Mouse (Mus musculus): ENCODE results near the gene Megf6. TPM values are rescaled to one million over a fixed set of nuclear protein-coding genes. Genes with fewer than 3 reads are reported as not detected.
A peak's percentile ranks its signal among the peaks of the same experiment; 100 is the strongest.

The Megf6 gene
- 10.8 and 14.2 TPM in 2 replicates for polyA plus RNA-seq (2015; fragmentation: Nextera tagmentation; extraction: Ambion mirVana)

- Histone ChIP-seq H3K4me1 (peaks cover 25% of the 10 kb centered on the region), H3K9ac (peak within 1 kb of the TSS; percentile 45), H3K27me3 (peaks cover 70% of the 10 kb centered on the region), H3K27ac (no peak within 1 kb of the TSS), H3K4me3 (replicated peaks) (peak within 1 kb of the TSS; percentile 56), H3K36me3 (no peaks in the 10 kb centered on the region), H3K9me3 (replicated peaks) (no peaks in the 10 kb centered on the region), H3K4me2 (peak within 1 kb of the TSS; percentile 85)
- ATAC-seq (replicated peaks; ENCODE audit: low FRiP score): peak; percentile 81
- WGBS: under 1% methylated on average over 61 of the region's 61 CpGs
Observed at GRCm38 (mm10) chr4:154170506-154171150, at the start of gene Megf6. Megf6 (plus strand) TSS chr4:154170730.

- no peaks in the 10 kb centered on the region for H3K9me3 ChIP-seq (replicated peaks)
Observed at GRCm38 (mm10) chr4:154121800-154122199, 48.7 kb upstream of the Megf6 start.

GRCm38 (mm10) chr4:154122374-154122773 is 48.2 kb upstream of the Megf6 start:
- no peak overlapping the region for H3K4me2 ChIP-seq
- no peaks in the 10 kb centered on the region for H3K4me1 ChIP-seq
- H3K9me3 ChIP-seq (replicated peaks): no peaks in the 10 kb centered on the region
- H3K4me3 ChIP-seq (replicated peaks): no peak overlapping the region
- peaks cover 43% of the 10 kb centered on the region; the same call in 1 of the 2 replicates for H3K27me3 ChIP-seq
- no peak overlapping the region for H3K27ac ChIP-seq
- ATAC-seq (replicated peaks; ENCODE audit: low FRiP score): no peak
- no peaks in the 10 kb centered on the region for H3K36me3 ChIP-seq
- H3K9ac ChIP-seq: no peak overlapping the region
- 68% methylated on average over 7 of the region's 7 CpGs for WGBS

More at GRCm38 (mm10) chr4:154121800-154122199, 48.7 kb upstream of the Megf6 start:
- ATAC-seq (replicated peaks; ENCODE audit: low FRiP score): no peak; the same call in 1 of the 2 replicates
- 84% methylated on average over 11 of the region's 11 CpGs for WGBS
- Histone ChIP-seq H3K27me3 (peaks cover 37% of the 10 kb centered on the region; the same call in 1 of the 2 replicates), H3K4me3 (replicated peaks) (no peak overlapping the region), H3K4me2 (no peak overlapping the region), H3K27ac (no peak overlapping the region), H3K4me1 (no peaks in the 10 kb centered on the region), H3K36me3 (no peaks in the 10 kb centered on the region), H3K9ac (no peak overlapping the region)

GRCm38 (mm10) chr4:154123553-154123952 is 47.0 kb upstream of the Megf6 start:
- ATAC-seq (replicated peaks; ENCODE audit: low FRiP score): no peak

GRCm38 (mm10) chr4:154125202-154125601 is 45.3 kb upstream of the Megf6 start:
- H3K9me3 ChIP-seq (replicated peaks): no peaks in the 10 kb centered on the region
- 68% methylated on average over 5 of the region's 5 CpGs for WGBS
- no peak for ATAC-seq (replicated peaks; ENCODE audit: low FRiP score)

More at GRCm38 (mm10) chr4:154123553-154123952, 47.0 kb upstream of the Megf6 start:
- Histone ChIP-seq H3K36me3 (no peaks in the 10 kb centered on the region), H3K27ac (no peak overlapping the region), H3K4me2 (no peak overlapping the region), H3K4me1 (no peaks in the 10 kb centered on the region), H3K27me3 (peaks cover 52% of the 10 kb centered on the region; the same call in 1 of the 2 replicates), H3K9ac (no peak overlapping the region), H3K9me3 (replicated peaks) (no peaks in the 10 kb centered on the region), H3K4me3 (replicated peaks) (no peak overlapping the region)
- 81% methylated on average over 6 of the region's 6 CpGs for WGBS

GRCm38 (mm10) chr4:154127273-154127672 is 43.3 kb upstream of the Megf6 start:
- no peaks in the 10 kb centered on the region for H3K36me3 ChIP-seq
- no peak overlapping the region for H3K4me3 ChIP-seq (replicated peaks)
- H3K4me1 ChIP-seq: no peaks in the 10 kb centered on the region
- no peaks in the 10 kb centered on the region for H3K9me3 ChIP-seq (replicated peaks)
- ATAC-seq (replicated peaks; ENCODE audit: low FRiP score): no peak
- no peak overlapping the region for H3K27ac ChIP-seq
- WGBS: 77% methylated on average over 3 of the region's 3 CpGs
- no peak overlapping the region for H3K4me2 ChIP-seq
- H3K27me3 ChIP-seq: peaks cover 71% of the 10 kb centered on the region
- no peak overlapping the region for H3K9ac ChIP-seq

More at GRCm38 (mm10) chr4:154125202-154125601, 45.3 kb upstream of the Megf6 start:
- H3K4me3 ChIP-seq (replicated peaks): no peak overlapping the region
- no peak overlapping the region for H3K4me2 ChIP-seq
- peaks cover 63% of the 10 kb centered on the region for H3K27me3 ChIP-seq
- H3K36me3 ChIP-seq: no peaks in the 10 kb centered on the region
- H3K4me1 ChIP-seq: no peaks in the 10 kb centered on the region
- H3K9ac ChIP-seq: no peak overlapping the region
- no peak overlapping the region for H3K27ac ChIP-seq

GRCm38 (mm10) chr4:154129950-154130349 is 40.6 kb upstream of the Megf6 start:
- Histone ChIP-seq H3K4me1 (0 out of 2 replicates have a peak, but pooled peaks cover 4% of the 10 kb centered on the region), H3K27me3 (peaks cover 68% of the 10 kb centered on the region), H3K4me2 (no peak overlapping the region), H3K9ac (no peak overlapping the region), H3K27ac (no peak overlapping the region), H3K4me3 (replicated peaks) (no peak overlapping the region), H3K9me3 (replicated peaks) (no peaks in the 10 kb centered on the region), H3K36me3 (no peaks in the 10 kb centered on the region)
- no peak for ATAC-seq (replicated peaks; ENCODE audit: low FRiP score)

- Histone ChIP-seq H3K9ac (no peak overlapping the region), H3K4me1 (0 out of 2 replicates have a peak, but pooled peaks cover 4% of the 10 kb centered on the region), H3K36me3 (no peaks in the 10 kb centered on the region), H3K4me2 (no peak overlapping the region), H3K27me3 (peaks cover 76% of the 10 kb centered on the region), H3K4me3 (replicated peaks) (no peak overlapping the region), H3K9me3 (replicated peaks) (no peaks in the 10 kb centered on the region), H3K27ac (no peak overlapping the region)
- no peak for ATAC-seq (replicated peaks; ENCODE audit: low FRiP score)
- 79% methylated on average over 4 of the region's 4 CpGs for WGBS
Observed at GRCm38 (mm10) chr4:154131894-154132293, 38.6 kb upstream of the Megf6 start.

GRCm38 (mm10) chr4:154134803-154135202 is 35.7 kb upstream of the Megf6 start:
- Histone ChIP-seq H3K9ac (no peak overlapping the region), H3K9me3 (replicated peaks) (no peaks in the 10 kb centered on the region), H3K27me3 (peaks cover 84% of the 10 kb centered on the region), H3K4me2 (no peak overlapping the region), H3K36me3 (no peaks in the 10 kb centered on the region), H3K4me1 (peaks cover 13% of the 10 kb centered on the region), H3K4me3 (replicated peaks) (no peak overlapping the region), H3K27ac (no peak overlapping the region)
- ATAC-seq (replicated peaks; ENCODE audit: low FRiP score): no peak
- WGBS: 50% methylated on average over 4 of the region's 4 CpGs

GRCm38 (mm10) chr4:154137139-154137538 is 33.4 kb upstream of the Megf6 start:
- no peaks in the 10 kb centered on the region for H3K9me3 ChIP-seq (replicated peaks)
- no peak overlapping the region for H3K9ac ChIP-seq
- no peak overlapping the region for H3K4me3 ChIP-seq (replicated peaks)
- 63% methylated on average over 5 of the region's 5 CpGs for WGBS
- H3K27me3 ChIP-seq: peaks cover 87% of the 10 kb centered on the region
- H3K27ac ChIP-seq: no peak overlapping the region
- H3K4me1 ChIP-seq: peaks cover 33% of the 10 kb centered on the region
- H3K4me2 ChIP-seq: no peak overlapping the region
- ATAC-seq (replicated peaks; ENCODE audit: low FRiP score): no peak
- H3K36me3 ChIP-seq: no peaks in the 10 kb centered on the region

GRCm38 (mm10) chr4:154139671-154140181 is 30.8 kb upstream of the Megf6 start:
- peaks cover 71% of the 10 kb centered on the region for H3K27me3 ChIP-seq
- ATAC-seq (replicated peaks; ENCODE audit: low FRiP score): peak; percentile 68

GRCm38 (mm10) chr4:154140182-154140212 is 30.5 kb upstream of the Megf6 start, which contains the start of gene Trp73:
Trp73 (minus strand) TSS chr4:154140208.
- Histone ChIP-seq H3K36me3 (no peaks in the 10 kb centered on the region), H3K27ac (no peak within 1 kb of the TSS), H3K4me1 (peaks cover 42% of the 10 kb centered on the region), H3K4me3 (replicated peaks) (peak within 1 kb of the TSS; percentile 74), H3K4me2 (peak within 1 kb of the TSS; percentile 92), H3K27me3 (peaks cover 69% of the 10 kb centered on the region), H3K9ac (peak within 1 kb of the TSS; percentile 41), H3K9me3 (replicated peaks) (no peaks in the 10 kb centered on the region)
- 0% methylated on average over 1 of the region's 4 CpGs for WGBS
- ATAC-seq (replicated peaks; ENCODE audit: low FRiP score): no peak

More at GRCm38 (mm10) chr4:154139671-154140181, 30.8 kb upstream of the Megf6 start:
- H3K4me3 ChIP-seq (replicated peaks): peak overlapping the region; percentile 74
- no peak overlapping the region for H3K27ac ChIP-seq
- under 1% methylated on average over 54 of the region's 59 CpGs for WGBS
- H3K9ac ChIP-seq: peak overlapping the region; percentile 41
- H3K4me2 ChIP-seq: peak overlapping the region; percentile 92
- no peaks in the 10 kb centered on the region for H3K9me3 ChIP-seq (replicated peaks)
- H3K4me1 ChIP-seq: peaks cover 42% of the 10 kb centered on the region
- no peaks in the 10 kb centered on the region for H3K36me3 ChIP-seq

Measured in kidney, embryonic 15.5 days (tissue).